Mouse (Mus musculus) kidney, adult 8-10 months (tissue): ENCODE data around the gene Lmntd1.
A peak's percentile ranks its signal among the peaks of the same experiment; 100 is the strongest.

Experiments used
- DNase-seq, 2 experiments: peaks; one replicate each; pipeline ENCODE4 v3.0.0; 2022

Lmntd1 gene

DNA sequence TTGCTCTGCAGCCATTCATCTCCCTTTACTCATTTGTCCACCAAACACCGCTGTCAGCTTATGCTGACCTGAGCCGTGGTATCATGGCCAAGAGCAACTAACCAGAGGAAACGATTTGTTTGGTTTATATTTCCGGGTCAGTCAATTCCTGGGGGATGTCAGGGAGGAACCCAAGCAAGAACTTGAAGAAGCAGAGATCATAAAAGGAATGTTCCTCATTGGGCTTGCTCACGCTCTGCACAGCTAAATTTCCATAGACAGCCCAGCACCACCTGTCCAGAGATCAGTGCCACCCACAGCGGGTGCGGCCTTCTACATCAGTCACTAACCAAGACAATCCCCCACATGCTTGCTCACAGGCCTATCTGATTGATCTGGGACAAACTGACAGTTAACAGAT lies at the start of gene Lmntd1:
Gene Lmntd1 (minus strand): TSS at position 101 of the 400 bp plus-strand sequence.
- peak in 1 of 2 experiments; percentile 19 for DNase-seq

DNA sequence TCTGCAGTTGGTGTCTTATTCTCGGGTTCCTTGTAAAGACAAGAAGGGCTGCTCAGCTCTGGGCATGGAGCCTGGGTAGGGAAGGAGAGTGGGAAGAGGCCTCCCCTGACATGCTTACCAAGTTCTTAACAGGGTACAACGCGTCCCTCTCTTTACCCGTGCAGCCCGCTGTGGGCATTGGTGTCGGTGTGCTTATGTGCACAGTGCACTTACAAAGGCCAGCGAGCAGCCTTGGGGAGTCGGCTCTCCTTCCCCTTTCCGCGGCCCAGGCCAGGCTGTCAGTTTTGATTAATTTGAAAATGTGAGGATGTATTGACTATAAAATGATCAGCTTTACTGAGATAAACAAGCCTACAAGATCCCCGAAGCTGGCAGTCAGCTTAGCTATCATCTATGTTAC lies 46.8 kb upstream of the Lmntd1 start:
- DNase-seq = no peak

DNA sequence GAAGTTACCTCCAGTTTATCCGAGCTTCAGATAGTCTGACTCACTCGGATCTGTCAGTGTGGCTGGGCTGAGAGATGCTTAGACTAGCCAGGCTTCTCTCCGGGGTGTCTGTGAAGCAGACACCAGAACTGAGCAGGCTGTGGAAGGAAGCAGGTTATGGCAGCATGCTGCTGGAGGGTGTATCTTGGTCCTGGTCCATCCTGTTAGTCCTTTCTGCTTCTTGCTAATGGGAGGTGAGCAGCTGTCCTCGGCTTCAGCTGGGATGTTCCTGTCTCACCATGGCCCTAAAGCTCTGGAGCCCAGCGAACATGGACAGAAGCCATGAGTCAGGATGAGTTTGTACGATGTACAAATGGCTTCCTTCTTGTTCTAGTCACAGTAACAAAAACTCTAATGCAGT lies 45.0 kb upstream of the Lmntd1 start:
- DNase-seq = no peak

DNA sequence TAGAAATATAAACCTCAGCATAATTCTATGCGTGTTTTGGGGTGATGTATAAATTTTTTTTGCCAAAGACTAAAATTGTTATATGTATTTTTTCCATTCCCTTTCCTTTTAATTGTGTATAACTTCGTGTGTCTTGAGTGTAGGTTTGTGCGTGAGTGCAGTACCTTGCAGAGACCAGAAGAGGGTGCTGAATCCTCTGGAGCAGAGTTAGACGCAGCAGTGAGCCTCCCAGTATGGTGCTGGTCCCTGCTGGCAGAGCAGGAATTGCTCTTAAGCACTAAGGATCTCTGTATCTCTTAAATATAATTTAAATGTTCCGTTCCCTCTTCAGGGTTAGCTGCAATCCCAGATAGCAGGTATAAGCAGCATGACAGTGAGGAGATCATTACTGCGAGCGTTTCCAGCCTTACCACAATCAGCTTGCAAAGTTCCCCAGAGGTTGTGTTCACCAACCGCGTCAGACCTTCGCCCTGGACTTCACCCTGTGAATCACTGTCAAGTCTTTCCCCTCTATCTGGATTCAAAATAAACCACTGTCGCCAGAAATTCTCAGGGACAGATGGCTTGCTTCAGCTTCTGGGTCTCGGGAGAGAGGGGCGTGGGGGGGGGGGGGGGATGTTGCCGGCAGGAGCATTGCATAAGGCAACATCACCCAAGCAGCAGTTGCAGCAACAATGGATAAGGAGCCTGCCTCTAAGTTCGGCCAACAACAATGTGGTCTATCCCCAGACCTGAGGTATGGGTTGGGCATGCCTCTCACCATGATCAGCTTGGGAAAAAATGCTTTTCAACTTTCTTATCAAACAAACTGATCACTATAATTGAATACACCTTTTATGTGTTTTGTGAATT lies 42.8 kb upstream of the Lmntd1 start:
- no peak for DNase-seq

DNA sequence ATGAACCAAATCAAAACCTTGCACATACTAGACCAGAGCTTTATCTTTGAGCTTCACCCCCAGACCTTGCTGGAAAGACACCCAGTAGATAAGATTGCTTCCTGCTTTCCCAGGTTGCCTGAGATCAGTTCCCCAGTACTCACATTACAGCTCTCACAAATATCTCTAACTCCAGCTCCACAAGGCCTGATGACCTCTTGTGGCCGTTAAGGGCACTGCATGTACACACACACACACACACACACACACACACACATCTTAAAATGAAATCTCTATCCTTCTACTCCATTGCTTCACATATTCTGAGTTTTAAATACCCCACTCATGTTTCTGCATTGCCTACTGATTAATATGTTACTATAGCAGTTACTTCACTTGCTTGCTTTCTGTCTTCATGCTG lies 41.6 kb upstream of the Lmntd1 start:
- DNase-seq = no peak

DNA sequence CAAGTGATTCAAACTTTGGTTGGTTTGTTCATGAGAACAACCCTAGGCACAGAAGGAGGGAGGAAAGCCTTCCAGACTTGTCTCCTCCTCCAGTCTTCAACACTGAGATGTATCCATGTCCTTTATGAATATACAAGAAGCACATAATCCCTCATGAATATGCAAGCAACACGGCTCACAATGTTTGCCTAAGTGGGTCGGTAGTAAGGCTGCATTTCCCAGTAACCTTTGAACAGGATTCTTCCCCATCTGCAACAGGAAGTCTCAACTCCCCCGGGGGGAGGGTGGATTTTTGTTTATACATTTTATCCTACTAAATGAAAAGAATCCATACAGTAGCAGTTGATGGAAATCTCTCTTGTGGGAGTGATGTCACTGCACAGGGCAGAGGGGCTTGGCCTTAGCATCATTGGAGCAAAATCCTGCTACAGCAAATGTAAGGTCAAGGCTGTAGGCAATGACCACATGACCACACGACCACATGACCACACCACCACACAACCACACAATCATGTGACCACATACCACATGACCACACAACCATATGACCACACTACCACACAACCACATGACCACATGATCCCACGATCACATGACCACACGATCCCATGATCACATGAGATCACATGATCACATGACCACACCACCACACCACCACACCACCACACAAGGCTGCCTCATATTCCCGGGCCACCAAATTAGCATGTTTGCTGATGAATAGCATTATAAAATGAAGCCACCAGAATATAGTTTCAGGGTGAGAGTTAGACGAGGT lies 40.1 kb upstream of the Lmntd1 start:
- no peak for DNase-seq

DNA sequence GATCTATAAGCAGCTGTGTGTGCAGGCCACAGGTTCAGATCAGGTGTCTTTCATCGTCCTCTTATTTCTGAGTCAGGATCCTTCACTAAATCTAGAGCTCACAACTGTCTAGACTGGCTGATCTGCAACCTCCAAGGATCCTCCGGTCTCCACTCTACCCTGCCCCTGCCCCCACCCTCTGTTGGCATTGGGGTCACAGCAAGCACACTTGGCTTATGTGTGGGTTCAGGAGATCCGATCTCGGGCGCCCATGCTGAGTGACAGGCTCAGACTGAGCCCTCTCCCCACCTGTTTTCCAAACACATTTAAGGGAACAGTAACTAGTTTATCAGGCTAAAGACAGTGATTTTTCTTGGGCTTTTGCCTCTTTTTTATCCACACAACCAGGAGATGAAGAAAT lies 39.5 kb upstream of the Lmntd1 start:
- DNase-seq = no peak

DNA sequence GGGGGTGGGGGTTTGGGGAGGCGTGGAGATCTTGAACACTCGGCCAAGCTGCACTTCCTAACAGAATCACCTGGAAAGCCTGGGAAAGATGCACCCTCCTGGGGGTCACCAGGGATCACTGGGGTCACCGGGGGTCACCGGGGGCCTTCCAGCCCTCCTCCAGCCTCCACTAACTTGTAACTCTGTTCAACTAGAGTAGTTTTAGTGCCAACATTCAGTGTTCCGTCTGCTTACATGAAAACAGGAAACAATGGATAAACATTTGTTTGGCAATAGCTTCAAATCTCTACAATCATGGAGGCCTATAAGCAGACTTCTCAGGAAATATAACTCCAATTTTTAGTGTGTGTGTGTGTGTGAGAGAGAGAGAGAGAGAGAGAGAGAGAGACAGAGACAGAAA lies 38.9 kb upstream of the Lmntd1 start:
- no peak for DNase-seq

DNA sequence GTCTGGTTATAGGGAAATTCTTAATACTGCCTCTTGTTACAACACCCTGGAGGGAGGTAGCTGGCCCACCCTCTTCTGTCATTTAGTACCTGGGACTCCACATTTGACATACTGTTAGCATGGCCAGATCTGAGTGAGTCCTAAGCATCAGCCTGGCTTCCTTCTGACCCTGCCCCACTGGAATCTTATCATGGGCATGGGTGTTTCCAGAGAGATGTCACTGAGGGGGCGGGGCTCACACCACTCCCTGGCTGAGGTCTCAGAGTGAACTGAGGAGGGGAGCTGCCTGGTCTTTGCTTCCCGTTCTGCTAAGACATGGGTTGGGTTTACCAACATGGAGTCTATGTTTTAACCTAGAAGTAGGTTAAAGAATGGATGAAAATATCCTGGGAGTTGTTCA lies 37.9 kb upstream of the Lmntd1 start:
- no peak for DNase-seq

DNA sequence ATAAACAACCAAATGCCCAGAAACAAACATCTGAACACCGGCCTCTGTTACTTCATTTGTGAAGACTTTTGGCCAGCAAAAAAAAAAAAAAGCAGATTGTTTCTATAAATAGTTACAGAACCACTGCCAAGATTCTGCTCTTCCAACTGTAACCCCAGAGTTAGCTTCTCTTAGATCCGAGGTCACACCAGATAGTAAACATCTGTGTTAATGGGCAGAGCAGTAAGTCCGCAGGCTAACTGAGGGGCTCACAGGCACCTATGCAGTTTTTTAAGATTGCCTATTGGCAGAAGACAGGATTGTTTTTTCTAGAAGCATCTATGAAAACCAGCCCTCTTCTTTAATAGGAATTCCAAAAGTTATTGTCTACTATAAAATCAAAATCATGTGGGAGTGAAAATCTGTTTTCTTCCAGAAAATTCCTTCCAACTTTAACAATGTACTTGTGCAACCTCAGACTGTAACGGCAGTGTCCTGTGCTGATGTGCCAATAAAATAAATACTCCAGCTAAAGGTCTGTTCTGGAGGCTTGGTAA lies 26.9 kb upstream of the Lmntd1 start:
- DNase-seq = peak in 1 of 2 experiments; percentile 18

DNA sequence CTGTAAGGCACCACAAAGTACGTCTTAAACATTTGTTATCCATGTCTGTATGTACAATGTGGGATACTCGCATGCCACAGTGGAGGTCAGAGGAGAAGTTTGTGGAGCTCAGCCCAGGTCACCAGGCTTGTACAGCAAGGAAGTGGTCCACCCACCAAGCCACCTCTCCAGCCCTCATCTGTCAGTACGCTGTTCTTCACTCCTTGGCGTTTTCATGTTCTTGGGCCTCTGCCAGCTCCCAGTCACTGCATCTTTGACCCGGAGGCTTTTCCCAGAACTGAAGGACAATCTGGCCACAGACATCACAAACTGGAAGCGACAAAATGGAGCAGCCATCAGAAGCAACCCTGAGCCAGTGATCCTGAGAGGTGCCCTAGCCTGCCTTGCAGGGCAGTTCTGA lies 24.1 kb upstream of the Lmntd1 start:
- peak; percentile 26 to 43 for DNase-seq

DNA sequence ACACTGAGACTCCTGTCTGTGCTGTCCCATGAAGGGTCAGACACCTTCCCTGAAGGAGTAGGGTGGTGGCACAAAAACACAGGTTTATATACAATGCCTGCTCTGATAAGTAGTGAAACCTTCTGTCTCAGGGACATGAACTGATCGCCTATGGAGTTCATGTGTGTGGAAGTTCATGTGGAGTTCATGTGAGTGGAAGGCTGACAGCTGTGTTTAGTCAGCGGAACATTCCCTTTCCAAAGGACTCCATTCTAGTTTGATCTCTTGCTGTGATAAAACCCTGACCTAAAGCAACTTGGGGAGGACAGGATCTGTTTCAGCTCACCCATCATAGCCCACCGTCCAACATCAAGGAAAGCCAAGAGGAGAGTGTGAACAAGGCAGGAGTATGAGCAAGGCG lies 22.6 kb upstream of the Lmntd1 start:
- no peak for DNase-seq

DNA sequence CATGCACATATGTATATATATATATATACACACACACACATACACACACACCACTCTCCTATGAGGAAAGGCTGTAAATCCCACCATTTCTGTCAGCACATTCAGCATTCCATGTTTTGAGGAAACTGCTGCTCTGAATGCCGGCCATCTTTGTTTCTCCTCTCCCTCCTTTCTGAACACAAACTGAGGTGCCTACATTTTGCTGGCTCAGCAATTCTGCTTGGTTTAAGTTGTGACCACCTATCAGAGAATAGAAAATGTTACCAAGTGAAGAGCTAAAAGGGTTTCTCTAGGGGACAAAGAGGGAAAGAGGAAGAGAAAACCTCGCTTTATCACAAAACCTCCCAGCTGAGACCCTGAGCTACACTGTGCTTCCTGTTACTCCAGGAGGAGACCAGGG lies 20.3 kb upstream of the Lmntd1 start:
- DNase-seq = no peak

DNA sequence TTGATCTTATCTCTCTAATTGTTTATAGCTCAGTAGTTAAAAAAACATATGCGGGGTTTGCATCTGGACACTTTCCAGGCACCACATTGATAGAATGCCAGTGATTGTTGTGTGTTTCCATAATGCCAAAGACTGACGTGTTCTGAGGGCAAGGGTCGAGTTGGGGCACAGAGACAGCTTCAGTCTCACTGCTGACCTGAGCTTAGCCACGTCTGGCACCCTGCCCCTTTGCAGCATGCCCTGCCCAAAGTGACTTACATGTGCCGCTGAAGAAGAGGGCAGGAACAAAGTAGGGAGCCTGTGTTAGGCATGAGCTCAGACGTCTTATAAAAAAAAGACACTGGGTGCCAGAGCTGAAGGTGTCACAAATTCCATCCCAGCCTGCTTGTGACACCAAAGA lies 16.1 kb upstream of the Lmntd1 start:
- DNase-seq = peak in 1 of 2 experiments; percentile 37

DNA sequence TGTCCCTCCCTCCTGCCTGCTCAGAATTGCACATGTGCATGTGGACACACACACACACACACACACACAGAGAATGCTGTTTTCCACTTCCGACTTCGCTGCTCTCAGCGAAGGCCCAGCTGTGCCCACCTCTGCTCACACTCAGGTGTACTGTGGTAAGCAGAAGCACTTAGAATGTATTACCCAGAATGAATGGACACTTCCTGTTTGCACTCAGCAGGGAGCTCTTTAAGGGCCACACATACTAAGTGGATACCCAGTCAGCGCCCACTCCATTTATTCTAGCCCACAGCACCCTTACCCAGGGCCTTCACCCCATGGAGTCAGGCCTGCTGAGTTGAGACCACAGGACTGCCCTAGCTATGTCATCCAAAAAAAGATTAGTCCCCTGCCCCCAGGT lies 9.0 kb upstream of the Lmntd1 start:
- no peak for DNase-seq

DNA sequence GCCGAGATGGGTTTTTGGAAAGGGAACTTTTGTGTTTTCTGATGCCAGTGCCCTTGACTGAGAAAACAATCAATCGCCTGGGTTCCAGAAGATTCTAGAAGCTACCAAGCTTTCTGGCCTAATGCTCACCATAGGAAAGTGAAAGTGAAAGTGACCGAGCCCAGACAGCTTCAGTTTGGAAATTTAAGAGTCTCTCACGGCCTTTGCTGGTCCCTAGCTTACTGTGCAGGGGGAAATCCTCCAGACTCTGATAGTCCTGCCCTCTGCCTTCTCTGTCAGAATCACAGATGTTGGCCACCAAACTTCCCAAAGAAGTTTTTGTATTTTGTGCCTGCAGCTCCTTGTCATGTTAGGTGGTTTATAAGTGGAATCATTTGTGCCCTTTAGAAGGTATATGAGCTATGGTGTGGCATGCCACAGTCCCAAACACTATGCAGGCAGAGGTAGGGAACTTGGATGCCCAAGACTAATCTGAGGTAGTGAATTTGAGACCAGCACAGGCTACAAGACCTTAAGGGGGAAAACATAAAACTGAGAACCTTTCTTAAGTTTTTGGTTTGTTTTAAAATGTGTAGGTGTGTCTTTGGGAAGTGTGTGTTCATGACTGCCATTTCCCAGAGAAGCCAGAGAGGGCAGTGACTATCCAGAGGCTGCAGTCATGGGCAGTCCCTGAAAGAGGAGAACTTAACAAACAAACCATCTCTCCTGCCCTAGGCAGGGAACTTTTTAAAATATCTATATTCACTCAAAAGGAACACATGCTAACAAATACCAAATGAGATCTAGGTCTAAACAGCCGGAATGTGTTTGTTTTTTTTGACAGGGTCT lies 2.5 kb upstream of the Lmntd1 start:
- no peak for DNase-seq

DNA sequence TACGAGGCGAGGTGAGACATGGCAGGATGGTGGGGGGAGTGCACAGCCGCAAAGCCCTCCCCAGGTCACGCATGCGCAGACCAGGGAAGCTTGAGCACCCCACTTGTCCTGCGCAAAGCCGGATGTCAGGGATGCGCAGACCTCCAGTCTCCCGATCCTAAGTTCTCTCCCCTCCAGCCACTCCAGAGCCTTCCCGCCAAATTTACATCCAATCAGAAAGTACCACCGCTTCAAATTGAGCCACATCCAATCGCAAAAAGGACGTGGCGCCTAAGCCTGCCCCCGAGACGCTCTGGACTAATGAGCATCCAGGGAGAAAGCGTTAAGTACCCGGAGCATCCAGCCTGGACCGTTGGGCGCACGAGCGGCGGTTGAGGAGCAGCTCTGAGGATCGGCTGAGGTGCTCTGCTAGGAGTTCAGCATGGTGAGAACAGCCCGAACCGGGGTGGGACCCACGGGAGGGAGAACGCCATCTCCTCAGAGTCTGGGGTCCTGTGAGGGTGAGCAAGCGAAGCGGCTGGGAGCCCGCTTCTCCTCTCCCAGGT lies 1.6 kb upstream of the Lmntd1 start, which contains the start of gene Tuba3b:
Gene Tuba3b (plus strand): TSS at position 92 of the 545 bp plus-strand sequence.
- DNase-seq = no peak

DNA sequence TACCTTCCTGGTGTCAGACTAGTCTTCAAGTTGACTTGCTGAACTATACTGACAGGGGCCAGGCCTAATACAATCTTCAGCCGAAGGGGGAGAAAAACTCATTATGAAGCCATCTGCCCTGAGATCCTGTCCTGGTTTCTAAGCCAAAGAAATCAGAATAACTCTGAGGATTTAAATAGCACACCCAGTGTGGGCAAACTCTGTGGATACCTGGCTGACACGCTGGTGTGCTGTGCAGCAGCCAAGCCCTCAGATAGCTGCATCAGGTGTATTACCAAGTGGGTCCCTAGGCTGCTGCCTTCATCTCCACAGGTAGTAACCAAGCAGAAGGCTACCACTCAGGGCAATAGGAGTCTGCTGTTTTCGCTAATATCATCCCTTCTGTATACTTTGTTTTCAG lies 1.5 kb downstream of the Lmntd1 start:
- no peak for DNase-seq

DNA sequence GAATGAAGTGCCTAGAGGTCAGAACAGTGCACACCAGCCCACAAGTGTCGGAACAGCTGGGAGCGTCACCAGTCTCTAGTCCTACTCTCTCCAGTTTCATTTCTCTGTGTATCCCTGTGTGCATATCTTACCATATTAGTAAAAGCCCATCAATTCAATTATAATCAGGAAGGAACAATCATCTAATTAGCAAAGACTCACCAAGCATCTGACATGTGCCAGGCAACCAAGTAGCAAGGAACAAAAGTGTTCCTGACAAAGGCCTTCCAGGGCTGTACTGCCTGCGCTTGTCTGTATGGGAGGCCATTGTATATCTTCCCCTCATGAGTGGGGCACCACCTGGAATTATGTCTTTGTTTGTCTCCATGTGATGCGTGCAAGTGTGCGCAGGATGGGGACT lies 3.2 kb downstream of the Lmntd1 start:
- no peak for DNase-seq

DNA sequence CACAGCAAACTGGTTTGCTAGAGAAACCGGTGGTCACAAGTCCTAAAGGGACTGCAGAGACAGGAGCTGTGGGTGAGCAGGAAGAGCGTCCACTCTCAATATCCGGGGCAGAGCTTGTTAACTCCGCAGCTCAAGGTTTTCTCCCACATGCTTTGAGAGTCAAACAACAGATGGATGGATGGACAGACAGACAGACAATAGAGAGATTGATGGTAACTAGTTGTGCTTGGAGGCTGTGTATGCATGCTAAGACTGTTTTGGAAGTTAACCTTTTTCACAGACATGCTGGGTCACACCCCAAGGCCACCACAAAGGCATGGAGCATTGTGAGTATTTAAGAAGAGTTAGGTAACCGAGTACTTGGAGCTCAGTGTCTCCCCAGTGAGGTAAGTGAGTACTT lies 5.4 kb downstream of the Lmntd1 start:
- no peak for DNase-seq

DNA sequence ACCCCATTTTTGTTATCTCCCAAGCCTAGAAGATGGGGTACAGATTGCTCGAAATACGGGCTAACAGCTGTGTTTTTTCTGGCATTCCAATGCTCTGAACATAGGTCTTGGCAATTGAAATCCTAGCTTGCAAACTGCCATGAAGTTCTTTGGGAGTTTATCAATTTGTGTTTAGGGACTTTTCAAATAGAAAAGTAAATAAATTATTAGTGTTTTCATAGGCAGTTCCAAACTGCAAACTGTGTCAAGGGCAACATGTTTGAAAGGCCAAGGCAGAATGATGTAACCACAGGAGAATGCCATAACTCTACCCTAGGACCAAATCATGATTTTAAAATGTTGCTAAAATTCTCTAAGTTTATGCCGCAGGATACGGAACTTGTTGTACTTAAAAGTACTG lies 6.4 kb downstream of the Lmntd1 start:
- peak in 1 of 2 experiments; percentile 14 for DNase-seq

DNA sequence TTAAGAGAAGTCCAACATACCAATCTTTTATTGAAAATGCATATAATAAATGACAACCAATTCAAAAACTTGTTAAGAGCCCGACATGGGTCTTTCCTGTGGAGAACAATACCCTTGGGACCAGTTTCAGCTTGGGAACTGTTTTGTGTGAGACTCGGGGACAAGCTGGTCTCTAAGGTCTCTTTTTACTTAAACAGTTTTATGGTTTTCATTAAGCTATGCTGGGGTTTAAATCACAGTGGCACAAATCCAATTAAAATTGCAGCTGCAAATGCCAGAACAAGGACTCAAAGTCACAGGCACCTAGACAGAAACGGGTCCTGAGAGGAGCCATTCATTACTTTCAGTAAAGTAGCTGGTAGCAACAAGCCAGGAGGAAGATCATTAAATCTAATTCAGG lies 8.9 kb downstream of the Lmntd1 start:
- DNase-seq = no peak

DNA sequence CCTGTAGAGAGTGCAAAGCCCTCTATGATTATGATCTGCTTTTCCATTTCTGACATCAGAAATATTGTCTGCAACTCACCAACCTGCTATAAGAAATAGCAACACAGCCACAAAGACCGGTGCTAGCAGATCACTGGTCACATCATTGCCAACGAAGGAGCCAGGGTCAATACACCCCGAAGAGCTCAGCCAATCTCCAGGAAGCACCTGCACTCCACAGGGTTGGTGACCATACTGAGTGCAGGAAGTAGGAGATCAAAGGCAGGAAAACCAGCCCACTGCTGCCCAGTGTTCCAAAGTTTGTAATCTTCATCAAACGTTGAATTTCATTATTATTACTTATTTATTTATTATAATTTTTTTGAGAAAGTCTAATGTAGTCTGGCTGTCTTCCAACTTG lies 9.5 kb downstream of the Lmntd1 start:
- DNase-seq = no peak
